Mouse (Mus musculus): ENCODE measurements around the gene Pla2g12a. TPM values are rescaled to one million over a fixed set of nuclear protein-coding genes. Genes with fewer than 3 reads are reported as not detected.

Gene Pla2g12a
- 11.7 and 29.2 TPM in 2 replicates for total RNA-seq (2017)

DNA sequence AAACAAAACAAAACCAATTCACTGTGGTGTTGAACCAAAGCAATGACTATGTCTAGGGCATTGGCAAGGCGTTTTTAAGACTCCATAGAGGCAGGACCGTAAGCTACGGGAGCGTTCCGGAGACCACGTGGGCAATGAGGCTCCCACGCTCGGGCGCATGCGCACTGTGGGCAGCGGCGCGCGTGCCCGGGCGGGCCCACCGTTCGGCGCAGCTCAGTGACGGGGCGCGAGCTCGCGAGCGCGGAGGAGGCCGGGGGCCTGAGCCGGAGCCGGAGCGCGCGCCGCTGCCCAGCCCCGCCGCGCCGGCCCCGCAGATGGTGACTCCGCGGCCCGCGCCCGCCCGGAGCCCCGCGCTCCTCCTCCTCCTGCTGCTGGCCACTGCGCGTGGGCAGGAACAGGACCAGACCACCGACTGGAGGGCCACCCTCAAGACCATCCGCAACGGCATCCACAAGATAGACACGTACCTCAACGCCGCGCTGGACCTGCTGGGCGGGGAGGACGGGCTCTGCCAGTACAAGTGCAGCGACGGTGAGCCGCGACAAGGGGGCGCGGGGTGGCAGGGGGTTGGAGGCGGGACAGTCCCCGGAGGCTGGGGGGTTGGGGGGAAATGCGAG, at the start of gene Pla2g12a:
Gene Pla2g12a, plus strand, starts transcription at position 202 of the 617 bp plus-strand sequence.
- peak; percentile 71 to 76 for ATAC-seq (replicated peaks in 1 of 2; ENCODE audit: insufficient read depth in 1 of 2, low FRiP score in 2 of 2, low TSS enrichment in 1 of 2, low read depth in 1 of 2, poor library complexity in 2 of 2, severe bottlenecking in 2 of 2)

DNA sequence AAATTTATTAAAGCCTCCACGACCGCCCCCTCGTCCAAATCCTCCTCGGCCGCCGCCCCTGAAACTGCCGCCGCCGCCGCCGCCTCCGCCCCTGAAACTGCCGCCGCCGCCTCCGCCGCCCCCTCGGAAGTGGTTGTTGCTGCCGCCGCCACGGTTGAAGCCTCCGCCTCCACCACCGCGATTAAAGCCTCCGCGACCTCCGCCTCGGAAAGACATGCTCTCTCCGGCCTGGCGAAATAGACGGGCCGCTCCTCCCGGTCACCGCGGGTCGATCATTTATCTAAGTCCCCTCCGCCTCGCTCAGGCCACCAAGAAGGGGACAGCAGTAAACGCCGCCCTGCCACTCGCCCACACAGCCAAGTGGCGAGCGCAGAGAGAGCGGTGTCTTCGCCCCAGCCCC, 47.8 kb upstream of the Pla2g12a start:
- ATAC-seq (replicated peaks in 1 of 2; ENCODE audit: insufficient read depth in 1 of 2, low FRiP score in 2 of 2, low TSS enrichment in 1 of 2, low read depth in 1 of 2, poor library complexity in 2 of 2, severe bottlenecking in 2 of 2), result peak in 1 of 2 experiments; percentile 19; a peak in 2 of 4 replicates

DNA sequence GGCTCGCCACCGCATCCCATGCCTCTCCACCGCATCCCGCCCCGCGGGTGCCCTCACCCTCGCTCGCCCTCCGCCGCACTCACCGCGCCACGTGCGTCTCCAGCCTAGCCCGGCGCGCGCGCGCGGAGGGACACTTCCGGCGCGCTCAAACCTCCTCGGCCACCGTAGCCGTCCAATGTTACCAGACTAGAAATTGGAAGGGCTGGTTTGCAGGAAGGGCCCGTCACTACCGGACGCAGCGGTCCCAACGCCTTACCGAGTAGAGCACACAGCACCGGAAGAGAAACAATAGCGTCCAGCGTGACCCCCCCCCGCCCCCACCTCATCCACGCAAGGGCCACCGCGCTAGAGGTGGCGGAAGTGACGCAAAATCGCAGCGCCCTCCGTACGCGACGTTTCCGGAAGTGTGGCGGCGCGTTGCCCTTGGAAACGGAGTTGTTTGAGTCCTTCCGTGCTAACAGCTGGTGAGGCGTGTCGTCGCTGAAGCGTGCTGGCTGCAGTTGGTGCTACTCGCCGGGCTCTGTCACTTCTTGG, 47.3 kb upstream of the Pla2g12a start, which contains the start of gene Gar1:
Gene Gar1, minus strand, starts transcription at position 362 of the 534 bp plus-strand sequence.
- peak; percentile 92 for ATAC-seq (replicated peaks in 1 of 2; ENCODE audit: insufficient read depth in 1 of 2, low FRiP score in 2 of 2, low TSS enrichment in 1 of 2, low read depth in 1 of 2, poor library complexity in 2 of 2, severe bottlenecking in 2 of 2)

DNA sequence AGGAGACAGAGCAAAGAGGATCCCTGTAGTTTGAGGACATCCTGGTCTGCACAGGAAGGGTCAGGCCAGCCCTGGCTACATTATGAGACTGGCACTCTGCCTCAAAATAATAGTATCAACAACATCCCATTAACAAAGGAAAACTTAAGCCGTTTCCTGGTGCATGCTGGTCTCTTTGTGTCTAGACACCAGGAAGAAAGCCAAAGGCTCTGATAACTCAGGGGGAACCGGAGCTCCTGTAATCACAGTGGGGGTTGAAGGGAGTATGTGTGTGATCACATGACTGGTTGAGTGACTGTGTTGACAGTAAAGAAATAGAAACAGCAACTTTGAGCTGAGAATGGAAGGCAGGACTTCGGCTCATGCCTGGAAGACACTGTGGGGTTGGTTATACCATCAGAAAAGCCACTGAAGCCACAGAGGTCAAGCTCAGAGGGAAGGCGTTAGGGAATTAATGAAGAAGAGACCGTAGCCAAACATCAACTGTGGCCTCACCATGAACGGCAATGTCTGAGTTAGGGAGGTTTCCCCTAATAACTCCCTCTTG, 42.9 kb upstream of the Pla2g12a start, which contains the start of gene Cfi:
Gene Cfi, plus strand, starts transcription at position 497 of the 547 bp plus-strand sequence.
- no peak for ATAC-seq (replicated peaks in 1 of 2; ENCODE audit: insufficient read depth in 1 of 2, low FRiP score in 2 of 2, low TSS enrichment in 1 of 2, low read depth in 1 of 2, poor library complexity in 2 of 2, severe bottlenecking in 2 of 2)

DNA sequence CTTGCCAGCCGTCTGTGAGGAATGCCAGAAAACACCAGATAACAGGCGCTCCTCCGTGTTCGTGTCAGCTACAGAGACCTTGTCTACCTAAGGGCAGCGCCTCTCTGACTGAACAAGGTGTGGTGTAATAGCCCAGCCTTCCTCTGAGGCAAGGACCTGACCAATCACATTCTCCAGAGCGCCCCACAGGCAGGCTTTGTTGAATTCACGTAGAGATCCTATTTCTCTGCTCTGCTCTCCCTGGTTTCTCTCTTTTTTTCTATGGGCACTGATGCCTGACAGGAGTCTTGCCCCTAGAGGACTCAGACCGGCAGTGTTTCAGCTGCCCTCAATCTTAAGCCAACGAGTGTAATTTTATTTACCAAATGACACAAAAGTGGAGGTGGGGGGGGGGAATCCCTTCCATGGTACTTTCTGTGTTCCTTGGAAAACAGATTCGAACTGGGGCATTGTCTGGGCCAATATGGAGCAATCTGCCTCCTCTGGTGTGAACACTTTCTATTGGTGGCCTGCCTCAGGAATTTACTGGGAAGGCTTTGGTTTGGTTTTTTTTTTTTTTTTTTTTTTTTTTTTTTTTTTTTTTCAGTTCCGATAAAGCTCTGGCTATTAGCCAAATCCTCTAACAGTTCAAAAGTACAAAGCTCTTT, 42.2 kb upstream of the Pla2g12a start:
- ATAC-seq (replicated peaks in 1 of 2; ENCODE audit: insufficient read depth in 1 of 2, low FRiP score in 2 of 2, low TSS enrichment in 1 of 2, low read depth in 1 of 2, poor library complexity in 2 of 2, severe bottlenecking in 2 of 2), result no peak

DNA sequence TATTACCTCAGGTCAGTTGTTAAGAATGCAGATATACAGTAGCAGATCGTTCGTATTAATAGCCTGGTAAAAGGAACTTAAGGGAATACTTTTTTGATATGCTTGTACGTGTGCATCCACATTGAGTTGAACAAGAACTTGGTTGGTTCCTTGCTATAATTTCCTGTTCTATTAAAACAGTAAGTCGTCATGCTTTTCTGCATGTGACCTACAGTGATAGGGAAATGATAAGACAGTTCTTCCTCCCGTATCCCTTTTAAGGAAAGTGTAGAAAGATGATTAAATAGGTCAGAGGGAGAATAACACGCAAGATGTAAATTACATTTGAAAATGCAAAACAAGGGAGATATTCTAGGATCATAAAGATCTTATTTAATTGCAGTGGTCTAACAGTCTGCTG, 41.4 kb upstream of the Pla2g12a start:
- no peak for ATAC-seq (replicated peaks in 1 of 2; ENCODE audit: insufficient read depth in 1 of 2, low FRiP score in 2 of 2, low TSS enrichment in 1 of 2, low read depth in 1 of 2, poor library complexity in 2 of 2, severe bottlenecking in 2 of 2)

DNA sequence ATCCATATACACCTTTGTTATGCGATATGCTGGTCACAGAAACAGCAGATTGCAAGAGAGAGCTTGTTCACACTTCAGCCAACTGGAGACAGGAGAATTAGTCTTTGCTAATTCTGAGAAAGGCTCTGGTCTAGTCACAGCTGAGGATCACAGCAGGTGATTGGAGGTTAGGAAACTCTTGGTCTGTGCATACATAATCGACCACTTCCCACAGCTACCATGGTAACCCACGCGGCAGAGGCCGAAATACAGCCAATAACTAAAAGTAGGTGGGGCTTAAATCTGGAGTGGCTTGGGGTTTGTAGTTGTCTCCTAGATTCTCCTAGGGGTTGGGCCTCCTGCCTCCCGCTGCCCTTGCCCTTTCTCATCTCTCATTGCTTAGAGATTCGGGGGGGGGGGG, 40.4 kb upstream of the Pla2g12a start:
- no peak for ATAC-seq (replicated peaks in 1 of 2; ENCODE audit: insufficient read depth in 1 of 2, low FRiP score in 2 of 2, low TSS enrichment in 1 of 2, low read depth in 1 of 2, poor library complexity in 2 of 2, severe bottlenecking in 2 of 2)

DNA sequence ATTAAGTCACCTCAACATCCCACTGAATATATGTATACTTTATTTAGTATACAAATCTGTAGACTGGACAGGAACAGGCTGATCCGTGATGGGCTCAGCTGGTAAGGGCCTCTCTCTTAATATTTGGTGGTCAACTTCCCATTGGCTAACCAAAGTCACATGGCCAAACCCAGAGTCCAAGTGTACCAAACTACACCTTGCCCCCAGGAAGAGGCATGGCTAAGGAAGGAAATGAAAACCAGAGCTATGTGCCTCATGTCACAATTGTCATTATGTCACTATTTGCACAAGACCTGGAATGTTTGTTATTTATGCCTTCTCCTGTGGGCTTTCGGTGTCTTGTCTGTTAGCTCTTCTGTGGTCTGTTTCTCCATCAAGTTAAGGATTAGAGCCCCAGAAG, 32.5 kb upstream of the Pla2g12a start:
- no peak for ATAC-seq (replicated peaks in 1 of 2; ENCODE audit: insufficient read depth in 1 of 2, low FRiP score in 2 of 2, low TSS enrichment in 1 of 2, low read depth in 1 of 2, poor library complexity in 2 of 2, severe bottlenecking in 2 of 2)

DNA sequence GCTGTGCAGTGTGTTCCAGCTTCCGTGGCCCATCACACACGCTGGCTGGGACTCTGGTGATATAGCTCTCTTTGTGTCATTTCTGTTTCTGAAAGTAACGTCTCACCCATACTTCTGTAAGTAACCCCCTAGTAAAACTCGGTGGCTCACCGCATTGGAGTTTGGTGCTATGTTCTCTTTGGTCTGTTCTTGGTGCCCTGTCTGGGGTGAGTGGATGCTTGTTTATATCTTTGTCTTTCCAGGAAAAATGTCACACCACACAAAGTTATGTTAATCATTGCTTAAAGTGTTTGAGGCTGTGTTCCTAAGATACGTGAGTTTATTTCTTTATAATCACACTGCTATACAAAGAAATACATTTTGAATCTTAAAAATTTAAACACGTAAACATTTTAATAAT, 31.6 kb upstream of the Pla2g12a start:
- ATAC-seq (replicated peaks in 1 of 2; ENCODE audit: insufficient read depth in 1 of 2, low FRiP score in 2 of 2, low TSS enrichment in 1 of 2, low read depth in 1 of 2, poor library complexity in 2 of 2, severe bottlenecking in 2 of 2), result no peak

DNA sequence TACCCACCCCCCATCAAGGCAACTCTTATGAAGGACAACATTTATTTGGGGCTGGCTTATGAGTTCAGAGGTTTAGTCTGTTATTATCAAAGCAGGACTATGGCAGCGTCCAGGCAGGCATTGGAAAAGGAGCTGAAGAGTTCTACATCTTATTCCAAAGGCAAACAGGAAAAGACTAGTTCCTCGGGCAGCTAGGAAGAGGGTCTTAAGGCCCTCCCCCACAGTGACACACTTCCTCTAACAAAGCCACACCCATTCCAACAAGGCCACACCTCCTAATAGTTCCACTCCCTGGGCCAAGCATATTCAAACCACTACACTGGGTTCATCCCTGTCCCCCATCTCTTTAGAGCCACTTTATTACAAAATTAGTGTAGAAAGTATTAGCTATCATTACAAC, 15.8 kb upstream of the Pla2g12a start:
- no peak for ATAC-seq (replicated peaks in 1 of 2; ENCODE audit: insufficient read depth in 1 of 2, low FRiP score in 2 of 2, low TSS enrichment in 1 of 2, low read depth in 1 of 2, poor library complexity in 2 of 2, severe bottlenecking in 2 of 2)

DNA sequence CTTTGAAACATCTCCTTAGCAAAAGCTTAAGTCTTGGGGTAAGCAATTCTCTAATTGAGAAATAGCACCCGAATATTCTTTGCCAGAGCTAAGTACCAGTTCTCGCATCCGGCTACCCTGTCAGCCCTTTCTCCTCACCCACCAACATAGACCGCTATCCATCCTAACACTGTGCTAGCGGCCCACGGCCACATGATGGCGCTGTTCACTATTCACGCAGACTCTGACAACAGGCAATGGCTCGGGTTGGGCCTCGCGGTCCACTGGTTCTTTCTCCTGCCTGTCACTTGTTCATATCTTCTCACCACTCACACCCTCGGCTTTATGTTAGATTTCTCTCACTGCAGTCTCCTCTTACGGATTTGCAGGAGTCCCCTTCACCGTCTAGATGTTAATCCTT, 14.7 kb upstream of the Pla2g12a start:
- peak; percentile 49 to 62; a peak in 3 of 4 replicates for ATAC-seq (replicated peaks in 1 of 2; ENCODE audit: insufficient read depth in 1 of 2, low FRiP score in 2 of 2, low TSS enrichment in 1 of 2, low read depth in 1 of 2, poor library complexity in 2 of 2, severe bottlenecking in 2 of 2)

DNA sequence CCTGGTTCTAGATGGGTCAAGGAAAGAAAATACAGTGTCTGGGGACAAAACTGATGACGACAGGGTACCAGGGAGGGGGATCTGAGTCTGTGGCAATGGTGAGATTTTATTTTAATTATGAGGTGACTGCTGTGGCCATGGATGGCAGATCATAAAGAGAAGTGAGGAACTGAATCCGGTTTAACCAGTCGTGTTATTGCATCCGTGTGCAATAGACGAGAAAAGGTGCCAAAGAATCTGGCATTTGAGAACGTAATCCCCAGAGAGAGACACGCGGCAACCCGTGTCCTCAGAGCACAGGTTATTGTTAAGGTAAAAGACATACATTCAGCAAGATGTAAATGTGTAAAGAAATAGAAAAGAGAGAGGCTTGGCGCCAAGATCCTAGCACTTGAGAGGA, 1.1 kb upstream of the Pla2g12a start:
- ATAC-seq (replicated peaks in 1 of 2; ENCODE audit: insufficient read depth in 1 of 2, low FRiP score in 2 of 2, low TSS enrichment in 1 of 2, low read depth in 1 of 2, poor library complexity in 2 of 2, severe bottlenecking in 2 of 2), result no peak

DNA sequence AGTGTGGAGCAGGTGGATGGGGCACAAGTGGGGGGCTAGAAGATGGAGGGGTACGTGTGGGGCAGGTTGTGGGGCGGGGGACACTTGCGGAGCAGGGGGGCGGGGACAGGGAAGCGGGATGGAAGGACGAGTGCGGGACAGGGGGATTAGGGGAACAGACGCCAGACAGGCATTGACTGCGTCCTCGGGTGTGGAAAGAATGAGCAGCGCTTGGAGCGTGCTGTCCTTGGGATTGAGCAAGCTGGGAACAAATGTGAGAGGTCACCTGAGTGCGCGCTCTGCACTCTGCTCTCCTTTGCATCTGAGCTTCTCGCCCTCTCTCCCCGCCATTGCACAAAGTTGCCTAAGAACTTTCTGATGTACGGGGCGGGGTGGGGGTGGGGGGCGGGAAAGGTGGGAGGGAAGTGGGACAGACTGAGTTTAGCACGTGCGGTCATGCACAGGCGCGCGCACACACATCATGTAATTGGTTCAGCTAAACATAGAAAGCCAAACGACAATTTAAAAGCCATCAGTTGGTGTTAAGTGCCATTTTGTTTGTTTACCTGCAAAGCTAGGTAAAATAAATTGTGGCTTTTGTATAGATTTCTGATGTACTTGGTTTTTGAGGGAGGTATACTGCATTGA, 838 bp downstream of the Pla2g12a start:
- ATAC-seq (replicated peaks in 1 of 2; ENCODE audit: insufficient read depth in 1 of 2, low FRiP score in 2 of 2, low TSS enrichment in 1 of 2, low read depth in 1 of 2, poor library complexity in 2 of 2, severe bottlenecking in 2 of 2), result peak; percentile 15 to 16; a peak in 1 of 4 replicates

DNA sequence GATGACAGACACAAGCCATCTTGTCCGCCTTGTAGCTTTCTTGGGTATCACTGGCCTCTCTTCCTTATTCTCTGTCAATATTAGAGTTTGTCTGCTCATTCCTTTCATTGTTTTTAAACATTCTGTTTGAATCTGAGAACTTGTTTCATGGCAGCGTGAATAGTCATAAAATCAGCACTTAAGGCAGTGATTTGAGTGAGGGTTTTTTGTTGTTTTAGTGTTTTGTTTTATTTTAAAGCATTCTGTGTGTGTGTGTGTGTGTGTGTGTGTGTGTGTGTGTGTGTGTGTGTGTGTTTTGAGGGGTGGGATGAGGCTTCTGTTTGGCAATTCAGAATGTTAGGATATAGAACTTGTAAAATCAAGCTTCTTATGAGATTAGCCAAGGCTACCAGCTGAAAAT, 1.5 kb downstream of the Pla2g12a start:
- ATAC-seq (replicated peaks in 1 of 2; ENCODE audit: insufficient read depth in 1 of 2, low FRiP score in 2 of 2, low TSS enrichment in 1 of 2, low read depth in 1 of 2, poor library complexity in 2 of 2, severe bottlenecking in 2 of 2), result no peak

DNA sequence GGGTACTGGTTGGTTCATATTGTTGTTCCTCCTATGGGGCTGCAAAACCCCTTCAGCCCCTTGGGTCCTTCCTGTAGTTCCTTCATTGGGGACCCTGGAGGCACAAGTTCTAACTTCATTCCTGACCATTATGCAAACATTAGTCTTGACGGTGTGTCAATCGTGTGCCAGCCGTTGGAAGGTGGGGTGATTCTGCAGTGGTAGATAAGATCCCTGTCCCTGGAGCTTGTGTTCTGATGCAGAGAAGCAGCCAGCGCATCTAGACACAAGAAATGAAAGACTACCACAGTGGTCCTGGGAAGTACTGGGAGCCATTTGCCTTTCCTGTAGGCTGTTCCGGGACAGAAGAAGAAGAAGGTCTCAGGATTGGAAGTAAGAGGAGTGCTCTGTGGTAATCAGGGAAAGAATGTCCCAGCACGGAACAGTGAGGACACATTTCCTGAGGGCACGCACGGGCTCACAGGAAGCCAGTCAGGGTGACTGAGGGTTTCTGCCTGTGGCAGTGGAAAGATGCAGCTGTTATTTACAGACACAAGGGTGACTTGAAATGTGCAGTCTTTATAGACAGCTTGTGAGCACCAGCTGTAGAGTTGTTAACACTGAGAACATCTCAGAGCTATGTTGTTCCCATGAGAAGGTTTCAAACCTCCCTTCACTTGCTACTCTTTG, 2.7 kb downstream of the Pla2g12a start:
- 0 out of 4 replicates have a peak, but pooled peaks have one; percentile 1 to 6 for ATAC-seq (replicated peaks in 1 of 2; ENCODE audit: insufficient read depth in 1 of 2, low FRiP score in 2 of 2, low TSS enrichment in 1 of 2, low read depth in 1 of 2, poor library complexity in 2 of 2, severe bottlenecking in 2 of 2)

DNA sequence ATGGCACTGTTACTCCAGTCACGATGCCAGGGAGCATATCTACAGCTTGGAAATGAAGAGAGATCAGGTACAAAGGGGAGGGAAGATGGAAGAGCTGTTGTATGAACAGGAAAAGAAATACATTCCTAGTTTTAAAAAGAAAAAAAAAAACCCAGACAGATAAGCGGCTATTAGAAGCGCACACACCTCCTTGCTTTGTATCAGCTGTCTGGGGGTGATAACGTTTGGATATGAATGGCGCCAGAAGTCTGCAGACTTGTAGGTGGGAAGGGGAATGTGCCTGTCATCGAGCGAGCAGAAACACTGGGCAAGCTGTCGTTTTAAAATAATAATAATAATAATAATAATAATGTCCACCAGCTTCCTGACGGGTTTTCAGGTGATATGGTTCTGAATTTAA, 7.2 kb downstream of the Pla2g12a start:
- no peak for ATAC-seq (replicated peaks in 1 of 2; ENCODE audit: insufficient read depth in 1 of 2, low FRiP score in 2 of 2, low TSS enrichment in 1 of 2, low read depth in 1 of 2, poor library complexity in 2 of 2, severe bottlenecking in 2 of 2)

DNA sequence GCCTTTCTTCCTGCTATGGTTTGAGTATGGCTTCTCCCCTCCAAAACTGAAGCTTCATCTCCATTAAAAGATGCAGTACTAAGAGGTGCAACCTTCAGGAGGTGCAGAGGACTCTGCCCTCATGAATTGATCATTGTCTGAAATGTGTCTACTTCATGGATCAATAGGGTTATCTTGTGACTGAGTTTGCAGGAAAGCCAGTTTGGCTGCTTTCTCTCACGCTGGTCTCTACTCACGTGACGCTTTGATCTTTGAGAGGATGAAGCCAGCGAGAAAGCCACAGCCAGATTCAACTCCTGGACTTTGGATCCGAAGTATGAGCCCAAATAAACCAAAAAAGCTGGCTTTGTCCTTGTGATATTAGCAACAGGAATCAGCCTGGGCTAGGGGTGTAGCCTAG, 8.0 kb downstream of the Pla2g12a start:
- ATAC-seq (replicated peaks in 1 of 2; ENCODE audit: insufficient read depth in 1 of 2, low FRiP score in 2 of 2, low TSS enrichment in 1 of 2, low read depth in 1 of 2, poor library complexity in 2 of 2, severe bottlenecking in 2 of 2), result no peak
